Mouse (Mus musculus) CH12F3 (cell line): ENCODE data around the gene Olfr890.
"Not testable (repeated sequence)": the region's sequence is repeated elsewhere in the genome, so short reads cannot be mapped to it uniquely, and the experiment has no call there.

Source experiments
- in situ Hi-C: fragments of 300-500 bp; cut with MboI; formaldehyde crosslinking; loops from 2 replicates; pipeline ENCODE4 v1.14.3; 2020; ENCODE audit warnings: low sequenced_read_pairs

The Olfr890 gene

GRCm38 (mm10) chr9:38142217-38142616 lies at the start of gene Olfr890:
Gene Olfr890 (plus strand): TSS chr9:38142517.
- in situ Hi-C loops: no loop called here

DNA sequence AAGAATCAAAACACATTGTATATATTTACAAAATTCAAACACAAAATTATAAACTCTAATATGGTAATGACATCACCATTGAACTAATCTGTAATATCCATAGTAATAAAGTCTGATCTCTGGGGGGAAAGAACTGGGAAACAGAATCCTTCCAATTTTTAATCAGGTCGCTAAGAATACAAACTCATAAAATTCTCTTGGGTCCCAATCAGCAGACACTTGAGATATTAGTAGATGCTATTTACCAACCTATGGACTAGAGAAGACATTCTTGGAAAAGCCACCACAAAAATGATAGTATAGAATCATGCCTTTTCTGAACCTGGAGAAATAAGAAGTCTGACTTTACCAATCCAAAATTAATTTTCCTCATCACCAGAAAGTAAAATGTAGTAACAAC lies 34.5 kb upstream of the Olfr890 start, which contains the start of gene Olfr888:
TSS of gene Olfr888 (plus strand) at position 301 of the 400 bp plus-strand sequence.
- in situ Hi-C loops: no loop called here

- in situ Hi-C loops: no loop called here
Measured at GRCm38 (mm10) chr9:38114898-38115297, 27.4 kb upstream of the Olfr890 start, which contains the start of gene Olfr889. Gene Olfr889 (plus strand): TSS chr9:38115198.

- in situ Hi-C loops: not testable (repeated sequence)
Measured at GRCm38 (mm10) chr9:38168341-38168740, 26.0 kb downstream of the Olfr890 start.

GRCm38 (mm10) chr9:38180721-38181120 lies 38.4 kb downstream of the Olfr890 start, which contains the start of gene Olfr891:
Gene Olfr891 (minus strand): TSS chr9:38180821.
- in situ Hi-C loops: no loop called here
